Mouse (Mus musculus) G1E (cell line): ENCODE measurements around the gene Usp29.

Experiments used
- CTCF ChIP-seq: IDR thresholded peaks from 2 replicates; pipeline ENCODE4 v1.5.1; 2012; ENCODE audit warnings: low read depth, low read length, inconsistent platforms, mixed read lengths
- GATA1 ChIP-seq: IDR thresholded peaks from 2 replicates; pipeline ENCODE4 v1.6.1; 2012; ENCODE audit warnings: borderline replicate concordance, low read length, inconsistent platforms, mixed read lengths
- GATA2 ChIP-seq: IDR thresholded peaks from 2 replicates; pipeline ENCODE4 v1.6.1; 2012; ENCODE audit warnings: low read depth, low read length, inconsistent platforms, borderline replicate concordance
- POLR2AphosphoS5 ChIP-seq: IDR thresholded peaks from 2 replicates; pipeline ENCODE4 v1.6.1; 2012; ENCODE audit warnings: low read depth, low read length, inconsistent platforms; ENCODE audit not compliant: insufficient replicate concordance
- TAL1 ChIP-seq: conservative IDR thresholded peaks from 2 replicates; pipeline ENCODE4 v1.6.1; 2012; ENCODE audit warnings: low read depth, low read length, inconsistent platforms, mixed read lengths

GRCm38 (mm10) chr7:6770286-6770685, 39.9 kb downstream of the Usp29 start:
- TF ChIP-seq CTCF (no peak), POLR2AphosphoS5 (no peak), TAL1 (no peak), GATA1 (no peak), GATA2 (no peak)
